Mouse (Mus musculus) lung, adult 18-20 months (tissue): ENCODE data around the gene Jag2.

Source experiments
- DNase-seq, 2 experiments: peaks; one replicate each; pipeline ENCODE4 v3.0.0; 2022; ENCODE audit warnings: mixed read lengths in 2 of 2

The Jag2 gene

DNA sequence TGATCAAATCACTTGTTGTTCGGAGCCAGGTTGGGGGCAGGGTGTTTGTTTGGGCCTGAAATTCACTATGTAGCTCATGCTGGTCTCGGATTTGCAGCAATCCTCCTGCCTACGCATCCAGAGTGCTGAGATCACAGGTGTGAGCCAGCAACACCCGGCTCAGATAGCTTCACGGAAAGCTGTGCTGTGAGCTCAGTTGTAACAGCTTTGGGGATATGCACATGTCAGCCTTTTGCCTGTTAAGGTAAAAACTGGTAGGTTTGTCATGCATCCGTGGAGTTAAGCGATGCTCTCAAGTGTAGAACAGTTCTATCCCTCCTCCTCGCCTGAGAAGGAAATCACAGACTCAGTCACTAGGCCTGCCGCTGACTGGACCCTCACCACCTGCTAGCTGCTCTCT is 28.9 kb downstream of the Jag2 start:
- DNase-seq = no peak

DNA sequence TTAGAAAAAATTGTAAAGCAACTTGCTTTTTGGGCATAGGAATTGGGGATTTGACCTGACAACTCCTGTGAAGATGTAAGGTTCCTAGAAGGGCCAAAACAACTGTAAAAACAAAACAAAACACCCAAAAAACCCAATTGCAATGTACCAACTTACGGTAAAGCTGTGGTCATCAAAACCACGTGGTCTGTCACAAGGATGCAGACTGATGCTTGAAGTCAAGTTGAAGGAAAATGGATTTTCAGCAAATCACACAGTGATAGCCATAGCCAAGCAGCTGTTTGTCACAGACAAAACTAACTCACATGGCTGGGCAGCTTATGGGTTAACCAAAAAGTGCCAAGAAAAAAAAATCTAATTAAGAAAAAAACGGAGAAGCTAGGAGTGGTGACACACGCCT is 30.6 kb downstream of the Jag2 start:
- DNase-seq = no peak

DNA sequence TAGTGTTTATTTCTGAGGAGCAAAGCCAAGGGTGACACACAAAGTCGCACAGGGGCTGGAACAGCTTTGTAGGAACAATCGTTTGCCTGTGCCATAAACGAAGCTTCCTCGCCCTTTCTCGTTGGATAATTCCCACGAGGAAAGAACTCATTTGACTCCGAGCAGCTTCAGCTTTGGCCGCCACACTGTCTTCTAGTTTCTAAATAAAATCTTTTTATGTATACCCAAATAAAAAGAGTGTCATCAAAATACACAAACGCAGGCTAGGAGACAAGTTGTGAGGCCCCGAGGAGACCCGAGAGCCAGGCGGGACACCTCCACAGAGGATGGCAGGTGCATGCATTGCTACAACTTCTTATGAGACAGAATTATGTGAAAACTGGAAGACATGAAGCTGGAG is 31.2 kb downstream of the Jag2 start:
- DNase-seq = no peak

DNA sequence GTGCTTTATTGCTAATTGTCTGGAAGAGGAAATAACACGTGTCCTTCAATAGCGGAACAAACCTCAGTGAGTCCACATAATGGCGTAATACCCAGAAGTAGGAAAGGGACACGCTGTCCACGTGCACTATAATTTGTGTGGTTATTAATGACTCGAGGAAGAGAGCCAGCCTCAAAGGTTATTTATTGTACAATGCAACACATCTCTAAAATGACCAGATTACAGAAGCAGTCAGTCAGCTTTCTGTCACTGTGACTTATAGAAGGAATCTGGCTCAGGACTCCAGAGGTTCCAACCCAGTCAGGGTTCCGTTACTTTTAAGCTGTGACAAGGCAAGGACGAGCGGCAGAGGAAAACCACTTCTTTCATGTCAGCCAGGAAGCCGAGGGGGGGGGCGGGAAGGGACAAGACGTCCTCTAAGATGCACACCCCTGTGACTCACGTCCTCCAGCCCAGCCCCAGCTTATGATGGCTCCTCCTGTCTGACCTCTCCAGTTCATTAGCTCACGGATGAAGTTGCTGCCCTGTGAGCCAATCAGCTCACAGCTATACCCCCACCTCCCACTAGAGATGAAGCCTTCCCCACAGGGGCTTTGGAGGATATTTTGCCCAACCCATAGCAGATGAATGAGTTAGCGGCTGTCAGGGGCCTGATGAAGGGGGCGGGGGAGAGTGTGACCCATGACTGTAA is 31.9 kb downstream of the Jag2 start:
- DNase-seq = peak; percentile 77 to 85

DNA sequence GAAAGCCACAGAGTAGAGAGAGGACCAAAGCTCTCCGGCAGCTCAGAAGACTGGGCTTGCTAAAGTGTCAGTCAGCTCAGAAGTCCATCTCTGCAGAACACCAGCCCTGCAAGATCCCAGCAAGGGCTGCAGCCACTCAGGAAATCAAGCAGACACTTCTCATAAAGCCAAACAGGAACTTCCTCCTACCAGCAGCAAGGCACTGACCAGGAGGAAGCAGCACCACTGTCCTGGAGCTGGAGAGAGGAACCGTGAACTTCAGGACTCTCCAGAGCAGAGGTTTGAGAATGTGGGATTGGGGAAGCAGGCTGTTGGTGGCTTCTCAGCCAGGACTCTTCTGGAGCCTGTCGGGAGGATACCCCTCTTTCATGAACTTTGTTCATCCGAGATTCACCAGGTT is 34.6 kb downstream of the Jag2 start:
- peak in 1 of 2 experiments; percentile 52 for DNase-seq

DNA sequence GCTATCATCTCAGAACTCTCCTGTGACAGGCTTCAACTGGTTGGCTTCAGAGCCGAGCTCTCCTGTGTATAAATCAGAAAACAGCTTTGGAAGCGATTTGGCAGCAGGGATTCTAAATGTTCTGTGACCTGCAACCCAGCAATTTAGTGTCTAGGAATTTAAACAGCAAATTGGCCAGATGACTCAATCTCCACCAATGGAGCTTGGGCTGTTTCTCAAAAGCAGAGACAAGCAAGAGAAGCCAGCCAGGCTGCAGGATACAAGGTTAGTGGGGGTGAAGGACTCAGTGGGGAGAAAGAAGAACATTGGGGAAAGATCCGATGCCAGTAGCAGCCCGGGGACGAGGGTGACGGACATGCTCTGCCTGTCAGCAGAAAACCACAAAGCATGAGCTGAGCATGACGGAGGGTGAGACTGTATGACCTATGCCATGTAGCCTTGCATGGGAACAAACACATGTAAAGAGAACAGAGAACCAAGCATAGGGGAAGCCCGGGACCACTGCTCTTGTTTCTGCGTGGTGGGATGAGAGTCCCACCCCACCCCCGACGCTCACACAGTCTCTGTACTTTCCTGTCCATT is 35.2 kb downstream of the Jag2 start:
- no peak for DNase-seq

DNA sequence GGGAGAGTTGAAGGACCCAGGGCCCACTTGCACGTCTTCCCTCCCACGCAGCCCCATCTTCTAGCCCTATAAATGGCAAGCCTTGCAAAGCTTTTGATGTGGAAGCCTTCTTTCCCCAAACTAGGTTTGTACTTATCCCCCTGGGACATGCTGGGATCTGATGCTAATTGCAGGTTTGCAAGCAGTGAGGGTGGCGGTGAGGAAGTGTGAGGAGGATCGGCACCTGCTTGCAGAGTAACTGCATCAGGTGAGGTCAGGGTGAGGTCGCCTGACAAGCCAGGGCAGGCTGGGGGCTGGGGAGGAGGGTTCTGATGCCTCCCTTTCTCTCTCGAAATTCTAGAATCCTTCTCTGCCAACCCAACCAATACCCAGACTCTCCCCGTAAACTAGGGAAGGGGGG is 44.1 kb downstream of the Jag2 start:
- DNase-seq = no peak

DNA sequence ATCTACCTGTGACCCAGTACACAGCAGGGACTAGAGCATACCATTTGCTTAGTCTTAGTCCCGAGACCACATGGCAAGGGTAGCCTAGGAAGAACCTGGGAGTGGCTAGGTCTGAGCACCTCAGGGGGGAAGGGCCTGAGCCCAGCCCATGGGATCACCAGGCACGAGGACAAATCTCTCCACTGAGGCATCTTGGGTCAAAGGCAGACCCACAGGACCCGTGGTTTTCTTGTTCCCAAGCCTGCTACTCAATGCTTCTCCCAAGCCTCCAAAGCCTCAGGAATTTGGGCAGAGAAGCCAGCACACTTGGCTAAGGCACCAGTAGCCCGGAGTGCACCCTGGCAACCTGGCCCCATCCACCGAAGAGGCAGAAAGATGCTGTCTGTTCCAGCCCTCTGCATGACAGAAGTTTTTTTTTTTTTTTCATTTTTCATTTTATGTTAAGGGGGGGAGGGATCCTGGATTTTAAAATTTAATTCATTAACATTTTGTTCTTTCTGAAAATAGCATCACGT is 48.2 kb downstream of the Jag2 start:
- no peak for DNase-seq

DNA sequence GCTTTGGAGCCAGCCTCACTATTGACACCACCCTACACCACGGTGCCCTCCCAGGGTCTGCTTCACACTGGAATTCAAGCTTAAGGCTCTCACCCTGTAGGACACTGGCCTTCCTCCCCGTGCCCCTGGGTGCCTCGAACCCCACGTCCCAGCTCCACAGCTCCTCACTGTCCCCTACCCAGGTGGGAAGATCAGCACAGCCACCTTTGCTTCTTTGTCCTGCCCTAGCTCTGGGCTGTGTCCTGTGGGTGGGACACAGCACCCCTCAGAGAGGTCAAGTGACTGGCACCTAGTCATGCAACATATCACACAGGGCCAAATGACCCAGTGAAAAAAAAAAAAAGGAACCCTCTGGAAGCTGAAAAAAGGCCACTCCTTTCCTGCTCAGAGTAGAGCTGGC is 48.9 kb downstream of the Jag2 start:
- DNase-seq = no peak

DNA sequence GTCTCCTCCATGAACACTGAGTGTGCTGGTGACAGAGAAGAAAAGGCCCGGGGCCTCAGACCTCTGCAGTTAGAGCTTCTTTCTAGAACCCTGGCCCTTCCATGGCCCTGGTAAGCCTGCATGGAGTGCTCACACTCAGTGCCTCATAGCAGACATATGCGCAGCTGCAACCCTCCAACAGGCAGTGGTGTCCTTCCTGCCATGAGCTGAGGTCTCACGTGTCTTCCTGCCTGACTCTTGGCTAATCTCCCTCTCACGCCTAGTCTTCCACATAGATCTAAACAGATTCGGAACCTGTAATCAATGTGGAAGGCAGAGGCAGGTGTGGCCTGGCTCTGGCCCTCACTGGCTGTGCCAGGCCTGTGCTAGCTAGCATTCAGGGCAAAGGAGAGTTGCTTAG is 49.8 kb downstream of the Jag2 start:
- DNase-seq = peak in 1 of 2 experiments; percentile 22

DNA sequence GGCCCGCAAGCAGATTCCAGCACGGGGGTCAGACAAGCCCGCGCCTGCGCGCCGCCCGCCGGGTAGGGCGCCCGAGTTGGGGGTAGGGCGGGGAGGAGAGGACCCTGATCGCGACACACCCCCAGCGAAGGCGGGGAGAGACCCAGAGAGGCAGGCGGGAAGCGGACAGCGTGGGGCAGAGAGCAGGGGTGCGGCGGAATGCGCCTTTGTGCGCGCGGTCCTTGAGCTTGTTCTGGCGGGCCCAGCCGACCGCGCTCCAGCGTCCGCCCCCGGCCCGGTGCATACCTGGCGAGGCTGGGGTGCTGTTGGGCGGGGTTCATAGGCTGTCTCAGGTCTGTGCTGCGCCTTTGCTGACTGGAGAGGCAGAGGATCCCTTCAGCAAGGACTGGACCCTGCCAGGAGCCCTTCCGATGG is 52.0 kb downstream of the Jag2 start:
- DNase-seq = peak in 1 of 2 experiments; percentile 60

DNA sequence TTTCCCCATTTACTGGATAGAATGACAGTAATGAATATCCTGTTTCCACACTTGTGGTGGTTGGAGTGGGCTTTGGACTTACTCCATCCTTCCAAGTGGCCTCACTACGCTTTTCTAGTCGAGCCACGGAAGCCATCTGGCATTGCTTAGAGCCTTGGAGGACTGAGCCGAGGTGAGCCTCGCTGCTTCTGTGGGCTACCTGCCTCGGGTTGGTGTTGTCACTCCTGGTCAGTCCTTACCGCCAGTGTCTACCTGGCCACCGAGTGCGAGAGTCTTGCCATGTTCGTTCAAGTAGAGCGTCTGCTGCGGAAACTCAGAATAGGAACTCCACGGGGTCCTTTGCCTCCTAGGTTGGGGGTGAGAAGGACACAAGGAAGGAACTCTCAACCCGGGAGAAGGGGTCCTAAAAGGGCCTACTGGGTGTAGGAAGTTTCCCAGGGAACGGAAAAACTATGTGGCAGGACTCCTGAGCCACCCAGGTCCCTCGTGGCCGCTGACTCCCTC is 52.5 kb downstream of the Jag2 start:
- no peak for DNase-seq

DNA sequence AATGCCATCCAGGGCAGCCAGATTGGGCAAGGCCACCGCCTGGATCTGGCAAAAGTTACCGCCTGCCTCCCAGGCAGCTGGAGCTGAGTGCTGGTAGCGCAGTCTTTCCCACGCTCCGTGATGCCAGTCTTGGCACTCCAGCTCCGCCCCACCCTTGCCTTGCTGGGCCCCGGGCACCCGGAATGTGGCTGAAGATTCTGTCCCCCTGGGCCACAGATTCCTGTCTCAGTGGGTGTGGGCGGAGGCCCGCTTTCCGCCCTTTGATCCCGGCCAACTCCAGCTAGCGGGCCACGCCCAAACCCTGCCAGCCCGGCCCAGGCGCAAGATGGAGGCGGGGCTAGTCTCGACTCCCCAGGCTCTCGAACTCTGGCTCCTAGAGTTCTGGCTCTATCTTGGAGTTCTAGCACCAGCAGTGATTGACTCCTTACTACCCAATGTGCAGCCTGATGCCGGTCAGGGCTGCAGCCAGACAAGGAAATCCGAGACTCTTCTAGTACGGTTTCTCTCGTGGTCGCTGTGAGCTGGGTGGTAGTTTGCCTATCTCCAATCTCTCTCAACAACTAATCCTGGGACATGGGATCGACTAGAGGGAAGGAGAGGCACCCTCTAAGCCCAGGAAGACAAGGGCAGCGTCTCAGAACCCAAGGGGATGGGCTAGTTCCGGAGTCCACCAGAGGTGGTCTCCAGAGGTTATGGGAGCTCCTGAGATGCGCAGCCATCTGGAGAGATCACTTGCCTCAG is 53.1 kb downstream of the Jag2 start:
- DNase-seq = peak; percentile 86 to 91

DNA sequence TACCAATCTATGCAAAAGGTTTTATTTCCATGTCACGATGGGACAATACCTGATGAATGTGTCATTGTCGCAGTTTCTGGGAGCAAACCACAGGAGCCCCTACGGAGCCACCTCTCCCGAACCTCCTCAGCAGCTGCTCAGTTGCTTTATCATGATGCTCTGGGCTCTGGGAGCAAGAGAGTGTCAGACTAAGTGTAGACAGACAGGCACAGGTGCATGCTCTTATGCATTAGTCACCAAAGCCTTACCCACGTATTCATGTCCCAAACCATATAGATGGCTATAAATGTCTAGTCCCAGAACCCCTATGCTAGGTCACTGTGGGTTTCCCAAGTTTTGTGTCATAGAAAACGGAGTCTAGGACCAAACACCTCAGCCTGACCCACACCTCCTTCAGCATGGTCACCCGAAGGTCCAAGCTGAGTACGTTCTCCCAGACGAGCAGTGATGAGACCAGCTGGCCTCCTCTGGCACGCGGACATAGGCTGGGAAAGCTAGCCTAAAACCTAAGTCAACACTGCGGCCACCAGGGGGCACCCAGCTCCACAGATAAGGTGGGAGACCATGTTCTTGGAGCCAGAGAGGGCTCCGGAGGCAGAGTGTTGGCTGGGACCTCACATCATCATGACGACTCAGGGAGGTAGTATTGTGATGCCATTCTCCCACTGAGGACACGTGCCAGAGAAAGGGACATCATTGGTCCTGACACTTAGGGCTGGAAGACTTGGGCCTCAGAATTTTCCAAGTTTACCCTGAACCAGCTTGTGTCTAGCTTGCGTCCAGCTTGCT is 54.2 kb downstream of the Jag2 start:
- peak; percentile 89 to 92 for DNase-seq

DNA sequence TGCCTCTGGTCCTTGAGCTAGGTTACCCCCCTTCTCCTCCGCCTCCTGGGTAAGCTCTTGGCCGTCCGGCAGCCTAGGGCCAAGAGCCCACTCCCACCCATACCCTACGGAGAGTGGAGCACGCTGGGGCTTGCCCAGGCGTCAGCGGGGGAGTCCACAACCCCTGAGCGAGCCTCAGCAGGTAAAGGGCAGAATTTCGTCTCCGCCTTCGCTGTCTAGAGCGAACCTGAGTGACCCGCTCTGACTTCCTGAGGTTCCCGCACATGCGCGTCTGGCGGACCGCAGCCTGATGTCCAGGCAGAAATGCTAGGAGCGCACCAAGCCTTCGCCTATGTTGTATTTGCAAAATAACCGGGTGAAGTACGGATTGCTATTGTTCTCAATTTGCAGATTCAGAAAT is 55.4 kb downstream of the Jag2 start:
- DNase-seq = peak in 1 of 2 experiments; percentile 31

DNA sequence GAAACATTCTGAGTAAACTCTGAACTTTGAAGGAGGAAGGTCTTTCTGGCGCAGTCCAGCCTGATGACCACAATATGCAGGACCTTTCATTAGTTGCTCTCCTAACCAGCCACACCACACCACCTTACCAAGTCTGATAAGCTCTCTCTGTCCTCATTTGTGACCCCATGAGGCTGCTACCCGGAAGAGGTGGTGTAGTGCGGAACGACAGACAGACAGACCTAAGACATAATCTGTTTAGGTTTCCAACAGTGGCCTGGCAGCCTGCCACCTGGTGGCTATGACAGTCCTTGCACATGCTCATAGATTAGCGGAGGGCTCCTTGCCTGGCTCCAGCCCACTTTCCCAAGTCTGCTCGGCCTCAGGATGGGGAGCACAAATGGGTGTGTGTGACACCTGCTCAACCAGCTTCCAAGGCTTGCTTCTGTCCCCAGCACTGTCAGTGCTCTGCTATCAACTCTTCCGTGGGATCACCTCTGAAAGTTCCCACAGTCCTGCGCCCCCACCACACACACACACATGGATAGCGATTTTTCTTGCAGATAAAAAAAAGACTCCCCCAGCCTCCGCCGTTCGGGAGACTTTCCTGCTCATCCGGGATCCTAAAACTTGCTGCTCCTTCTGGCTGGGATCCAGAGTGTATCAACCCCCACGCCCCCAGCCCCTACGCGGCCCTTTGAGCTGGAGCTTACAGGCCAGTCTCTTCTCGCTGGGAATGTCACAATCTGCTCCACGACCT is 56.0 kb downstream of the Jag2 start:
- DNase-seq = peak in 1 of 2 experiments; percentile 70

DNA sequence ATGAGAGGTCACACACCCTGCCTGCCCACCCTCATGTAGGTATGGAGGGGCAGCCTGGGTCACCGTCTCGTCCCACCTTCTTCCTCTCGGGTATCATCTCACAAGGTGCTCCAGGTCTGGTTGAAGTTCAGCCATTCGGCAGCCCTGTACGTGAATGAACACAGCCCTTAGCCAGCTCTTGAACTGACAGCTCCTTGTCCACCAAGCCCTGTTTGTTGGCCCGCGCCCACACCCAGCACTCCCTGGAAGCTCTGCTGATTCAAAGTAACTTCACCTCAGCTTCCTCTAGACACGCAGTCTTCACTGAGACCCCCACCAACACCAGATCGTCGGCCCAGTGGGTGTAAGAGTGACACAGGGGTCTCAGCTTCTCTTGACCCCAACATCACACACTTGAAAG is 56.6 kb downstream of the Jag2 start:
- no peak for DNase-seq

DNA sequence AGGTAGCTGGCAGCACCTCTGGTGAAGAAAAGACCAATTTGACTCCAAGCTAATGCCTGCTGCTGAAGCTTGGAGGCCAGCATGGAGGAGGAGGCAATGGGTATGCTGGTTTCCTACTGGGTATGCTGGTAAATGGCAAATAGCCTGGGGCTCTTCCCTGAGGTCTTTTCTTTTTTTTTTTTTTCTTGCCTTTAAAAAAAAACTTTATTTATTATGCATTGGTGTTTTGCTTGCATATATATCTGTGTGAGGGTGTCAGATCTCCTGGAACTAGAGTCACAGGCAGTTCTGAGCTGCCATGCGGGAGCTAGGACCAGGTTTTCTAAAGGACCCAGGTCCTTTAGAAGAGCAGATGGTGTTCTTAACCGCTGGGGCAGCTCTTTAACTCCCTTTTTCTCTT is 58.3 kb downstream of the Jag2 start:
- no peak for DNase-seq

DNA sequence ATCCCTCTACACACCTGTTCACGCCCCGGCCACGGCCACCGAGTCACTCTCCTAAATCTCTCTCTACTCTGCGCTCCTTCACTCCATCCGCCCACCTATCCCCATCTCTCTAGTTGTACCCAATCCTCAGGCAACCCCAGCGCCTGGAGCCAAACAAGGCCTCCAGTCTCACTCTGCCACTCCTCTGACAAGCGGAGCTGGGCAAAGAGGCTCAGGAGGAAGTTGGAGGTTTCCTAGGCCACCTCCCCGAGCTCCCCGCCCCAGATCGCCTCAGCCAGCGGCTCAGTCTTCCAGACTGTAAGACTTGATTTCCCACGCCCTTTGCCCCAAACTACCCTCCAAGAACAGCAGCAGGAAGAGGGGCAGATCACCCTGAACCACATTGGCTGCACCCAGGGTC is 58.8 kb downstream of the Jag2 start:
- peak in 1 of 2 experiments; percentile 40 for DNase-seq

DNA sequence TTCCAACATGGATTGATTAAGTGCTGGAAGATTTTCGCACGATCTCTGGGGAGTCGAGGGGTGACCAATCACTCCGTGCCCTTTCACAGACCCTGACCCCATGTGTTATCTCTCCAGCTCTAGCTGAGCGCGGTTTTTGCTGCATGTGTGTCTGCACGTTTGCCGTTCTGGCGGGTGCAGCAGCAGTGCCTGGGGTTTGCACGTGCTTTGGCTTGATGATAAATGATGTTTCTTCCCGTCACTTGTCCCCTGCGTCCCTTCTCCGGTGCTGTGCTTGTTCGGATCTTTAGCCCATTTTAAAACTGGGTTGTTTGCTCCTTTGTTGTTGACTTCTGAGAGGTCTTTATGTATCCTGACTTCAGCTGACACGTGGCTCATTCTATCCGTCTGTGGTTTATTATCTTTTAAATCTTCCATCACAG is 59.8 kb downstream of the Jag2 start:
- no peak for DNase-seq

DNA sequence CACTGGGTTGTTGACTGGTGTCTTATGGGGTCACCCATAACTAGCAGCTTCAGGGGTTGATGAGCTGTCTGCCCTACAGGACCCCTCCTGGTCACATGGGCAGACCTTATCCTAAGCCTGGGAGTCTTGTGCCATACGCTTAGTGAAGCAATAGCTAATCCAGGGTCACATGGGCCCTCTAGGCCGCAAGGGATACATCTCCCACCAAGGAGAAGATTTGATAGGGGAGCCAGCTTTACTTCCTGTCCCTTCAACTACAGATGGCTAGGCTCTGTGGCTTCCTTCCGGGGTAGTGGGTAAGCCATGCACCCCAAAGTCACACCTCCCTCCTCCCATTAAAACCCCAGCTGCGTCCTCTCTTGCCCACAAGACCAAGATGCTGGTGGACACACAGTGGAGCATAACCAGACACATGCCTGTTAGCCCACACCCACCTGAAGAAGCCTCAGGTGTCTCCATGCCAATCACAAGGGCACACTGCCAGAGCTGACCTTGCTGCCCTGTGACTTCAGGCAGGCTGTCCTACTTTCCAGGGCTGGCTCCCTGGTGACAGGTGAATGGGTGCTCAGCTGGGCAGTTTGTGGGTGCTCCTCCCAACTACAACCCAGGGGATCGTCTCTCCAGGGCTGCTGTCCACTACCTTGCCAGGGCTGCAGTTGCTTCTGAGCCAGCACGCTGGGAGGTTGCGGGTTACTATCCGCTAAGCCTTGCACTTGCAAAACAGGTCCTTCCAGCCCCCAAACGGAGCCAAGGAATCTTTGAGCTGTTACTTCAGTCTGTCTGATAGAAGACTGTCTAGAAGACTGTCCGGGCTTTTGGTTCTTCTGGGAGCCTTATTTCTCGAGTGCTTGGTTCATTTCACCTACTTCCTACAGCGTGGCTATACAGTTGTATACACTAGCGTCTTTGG is 61.1 kb downstream of the Jag2 start, which contains the start of gene Gpr132:
Gene Gpr132, minus strand, starts transcription at position 51 of the 910 bp plus-strand sequence.
- DNase-seq = peak in 1 of 2 experiments; percentile 36
